Mouse (Mus musculus) urinary bladder, postnatal 36 days (tissue): Measurements from ENCODE around the gene Chst11.

Experiments used
- DNase-seq, 2 experiments: peaks; one replicate each; pipeline ENCODE4 v3.0.0; 2022; ENCODE audit warnings: low spot score in 2 of 2, mixed read lengths in 1 of 2

Chst11 gene

GRCm38 (mm10) chr10:82990918-82991317 is 5.6 kb downstream of the Chst11 start:
- DNase-seq = no peak

GRCm38 (mm10) chr10:82991756-82992519 is 6.6 kb downstream of the Chst11 start:
- no peak for DNase-seq

GRCm38 (mm10) chr10:82994284-82994683 is 9.0 kb downstream of the Chst11 start:
- DNase-seq = no peak

- no peak for DNase-seq
These were observed 12.2 kb downstream of the Chst11 start for GRCm38 (mm10) chr10:82997460-82997859.

GRCm38 (mm10) chr10:83000169-83000568 is 14.9 kb downstream of the Chst11 start:
- DNase-seq = no peak

- no peak for DNase-seq
These were observed 15.4 kb downstream of the Chst11 start for GRCm38 (mm10) chr10:83000721-83001120.

- no peak for DNase-seq
These were observed 18.6 kb downstream of the Chst11 start for GRCm38 (mm10) chr10:83003899-83004298.

GRCm38 (mm10) chr10:83004389-83004788 is 19.1 kb downstream of the Chst11 start:
- no peak for DNase-seq

GRCm38 (mm10) chr10:83005003-83005402 is 19.7 kb downstream of the Chst11 start:
- DNase-seq = no peak

- DNase-seq = no peak
These were observed 21.0 kb downstream of the Chst11 start for GRCm38 (mm10) chr10:83006258-83006657.

- no peak for DNase-seq
These were observed 28.7 kb downstream of the Chst11 start for GRCm38 (mm10) chr10:83013984-83014383.

- DNase-seq = no peak
These were observed 30.6 kb downstream of the Chst11 start for GRCm38 (mm10) chr10:83015919-83016318.

GRCm38 (mm10) chr10:83016779-83017178 is 31.5 kb downstream of the Chst11 start:
- DNase-seq = no peak

- no peak for DNase-seq
These were observed 32.6 kb downstream of the Chst11 start for GRCm38 (mm10) chr10:83017760-83018498.

GRCm38 (mm10) chr10:83018521-83018920 is 33.2 kb downstream of the Chst11 start:
- no peak for DNase-seq

- no peak for DNase-seq
These were observed 34.4 kb downstream of the Chst11 start for GRCm38 (mm10) chr10:83019497-83020270.

GRCm38 (mm10) chr10:83022616-83023015 is 37.3 kb downstream of the Chst11 start:
- DNase-seq = no peak

- no peak for DNase-seq
These were observed 40.9 kb downstream of the Chst11 start for GRCm38 (mm10) chr10:83026174-83026573.

GRCm38 (mm10) chr10:83027673-83028072 is 42.4 kb downstream of the Chst11 start:
- no peak for DNase-seq

- DNase-seq = no peak
These were observed 44.9 kb downstream of the Chst11 start for GRCm38 (mm10) chr10:83030103-83030661.

GRCm38 (mm10) chr10:83030928-83031327 is 45.6 kb downstream of the Chst11 start:
- no peak for DNase-seq

GRCm38 (mm10) chr10:83031561-83031960 is 46.3 kb downstream of the Chst11 start:
- no peak for DNase-seq
